Mouse (Mus musculus) Patski (cell line): Measurements from ENCODE around the gene Fth1. TPM values are rescaled to one million over a fixed set of nuclear protein-coding genes. Genes with fewer than 3 reads are reported as not detected.
"Not testable (repeated sequence)": the region's sequence is repeated elsewhere in the genome, so short reads cannot be mapped to it uniquely, and the experiment has no call there.

Source experiments
- ATAC-seq: fragments of 100-300 bp; one replicate; pipeline ENCODE4 v1.8.0; 2021
- CTCF ChIA-PET: fragments of 350-600 bp; sonication (Branson Sonifier 250); formaldehyde crosslinking; loops from one replicate; lab custom pipeline; 2022; ENCODE audit warnings: inconsistent platforms; lab: Charles Lee
- POLR2A ChIA-PET: fragments of 350-600 bp; sonication (Branson Sonifier 250); formaldehyde crosslinking; loops from one replicate; lab custom pipeline; 2022; ENCODE audit warnings: antibody characterized with exemption, inconsistent platforms; lab: Charles Lee
- DNase-seq: peaks from one replicate; pipeline ENCODE4 v3.0.0-alpha.2; 2011; ENCODE audit warnings: low read depth, low spot score
- H3K27me3 ChIP-seq: fragments of 371-371 bp; one replicate; pipeline ENCODE4 v1.5.1; 2021
- CTCF ChIP-seq: fragments of 100-300 bp; IDR thresholded peaks from one replicate; pipeline ENCODE4 v1.5.1; 2021
- in situ Hi-C: fragments of 300-500 bp; cut with MboI; formaldehyde crosslinking; loops from 3 replicates; pipeline ENCODE4 v1.11.1; 2018; ENCODE audit warnings: low pct_unique_long_range_greater_than_20kb, mixed read lengths
- polyA plus RNA-seq: library from polyadenylated mRNA; unstranded; gene quantifications from one replicate; pipeline ENCODE4 v1.2.3, GENCODE M21; 2021

The Fth1 gene
- polyA plus RNA-seq, 1 experiment from 2014 or later: 2,141 TPM

DNA sequence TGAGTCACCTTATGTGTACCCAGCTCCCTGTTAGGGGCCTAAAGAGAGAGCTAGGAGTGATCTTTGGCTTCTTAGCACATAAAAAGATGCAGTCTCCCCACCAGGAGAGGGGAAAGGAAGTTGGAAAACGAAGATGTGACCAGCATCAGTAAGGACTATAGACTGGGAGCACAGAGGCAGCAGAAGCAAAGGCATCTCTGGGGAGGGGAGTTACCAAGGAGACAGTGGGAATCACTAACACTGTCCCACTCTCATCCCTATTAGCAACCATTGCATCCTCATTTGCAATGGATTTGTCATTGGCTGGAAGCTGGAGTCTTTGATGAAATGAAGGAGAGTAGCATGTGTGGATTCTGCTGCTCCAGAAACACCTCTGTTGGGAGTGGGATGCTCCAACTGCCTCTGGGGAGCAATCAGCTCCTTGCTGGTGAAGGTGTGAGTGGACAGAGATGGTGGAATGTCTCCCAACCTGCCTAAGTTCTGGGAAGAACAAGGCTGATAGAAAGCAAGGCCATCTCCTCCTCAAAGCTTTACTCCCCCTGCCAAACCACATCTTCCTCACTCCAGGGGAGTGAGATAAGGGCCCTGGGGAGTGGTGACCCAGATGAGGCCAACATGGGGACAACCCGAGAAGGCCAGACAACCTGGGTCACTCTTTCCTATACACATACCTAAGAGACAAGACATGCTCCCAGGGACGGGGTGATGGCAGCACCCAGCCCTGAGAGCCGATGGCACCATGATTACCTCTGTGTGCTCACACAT, 23.6 kb upstream of the Fth1 start:
- POLR2A ChIA-PET: no interaction called here
- CTCF ChIA-PET: interaction anchor here (1.0 to 1.6 kb wide), 5 partner anchors 12 to 35 kb away, joined by 3 to 5 read pairs (median 3); no protein-coding TSS in a partner anchor
- H3K27me3 ChIP-seq: no peaks in the 10 kb centered on the region
- ATAC-seq (no peak), DNase-seq (no peak)
- in situ Hi-C loops: no loop called here
- no peak for TF ChIP-seq CTCF

DNA sequence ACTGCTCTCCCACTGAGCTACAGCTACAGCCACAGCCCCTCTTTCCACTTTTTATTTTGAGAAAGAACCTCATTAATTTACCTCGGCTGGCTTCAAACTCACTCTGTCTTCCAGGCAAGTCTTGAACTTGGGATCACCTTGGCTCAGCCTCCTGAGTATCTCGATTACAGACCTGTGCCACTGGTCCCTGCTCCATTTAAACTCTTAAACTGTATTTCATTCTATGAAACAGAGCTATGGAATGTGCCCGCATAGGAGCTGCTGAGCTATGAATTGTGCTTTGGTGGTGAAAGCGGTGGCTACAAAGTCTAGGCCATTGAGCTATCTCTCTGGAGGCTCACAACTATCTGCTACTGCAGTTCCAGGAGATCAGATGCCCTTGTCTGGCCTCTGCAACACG, 22.4 kb upstream of the Fth1 start:
- DNase-seq: no peak
- H3K27me3 ChIP-seq: peaks cover 3% of the 10 kb centered on the region
- in situ Hi-C loops: no loop called here
- POLR2A ChIA-PET: no interaction called here
- ATAC-seq: no peak
- CTCF ChIA-PET: interaction anchor here (0.9 to 1.6 kb wide), 4 partner anchors 9 to 19 kb away, joined by 3 to 5 read pairs (median 4); no protein-coding TSS in a partner anchor
- no peak for TF ChIP-seq CTCF

DNA sequence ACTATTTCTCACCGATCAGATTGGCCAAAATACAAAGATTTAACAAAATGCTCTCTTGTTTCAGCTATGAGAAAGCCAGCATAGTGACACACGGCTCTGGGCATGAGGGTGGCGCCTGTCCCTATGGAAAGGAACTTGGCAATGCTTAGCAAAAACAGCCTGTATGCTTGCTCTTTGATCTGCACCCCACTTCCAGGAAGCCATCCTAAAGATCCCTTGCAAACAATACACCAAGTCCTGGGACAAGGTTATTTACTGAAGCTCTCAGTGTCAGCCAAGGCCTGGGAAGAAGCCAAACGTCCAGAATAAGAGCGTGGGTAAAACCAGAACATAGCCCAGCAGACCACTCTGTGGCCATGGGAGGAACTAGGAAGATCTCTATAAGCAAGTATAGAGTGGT, 19.6 kb upstream of the Fth1 start:
- in situ Hi-C loops: no loop called here
- no peak for TF ChIP-seq CTCF
- H3K27me3 ChIP-seq: peaks cover 3% of the 10 kb centered on the region
- CTCF ChIA-PET: no interaction called here
- DNase-seq: no peak
- POLR2A ChIA-PET: no interaction called here
- ATAC-seq: no peak

DNA sequence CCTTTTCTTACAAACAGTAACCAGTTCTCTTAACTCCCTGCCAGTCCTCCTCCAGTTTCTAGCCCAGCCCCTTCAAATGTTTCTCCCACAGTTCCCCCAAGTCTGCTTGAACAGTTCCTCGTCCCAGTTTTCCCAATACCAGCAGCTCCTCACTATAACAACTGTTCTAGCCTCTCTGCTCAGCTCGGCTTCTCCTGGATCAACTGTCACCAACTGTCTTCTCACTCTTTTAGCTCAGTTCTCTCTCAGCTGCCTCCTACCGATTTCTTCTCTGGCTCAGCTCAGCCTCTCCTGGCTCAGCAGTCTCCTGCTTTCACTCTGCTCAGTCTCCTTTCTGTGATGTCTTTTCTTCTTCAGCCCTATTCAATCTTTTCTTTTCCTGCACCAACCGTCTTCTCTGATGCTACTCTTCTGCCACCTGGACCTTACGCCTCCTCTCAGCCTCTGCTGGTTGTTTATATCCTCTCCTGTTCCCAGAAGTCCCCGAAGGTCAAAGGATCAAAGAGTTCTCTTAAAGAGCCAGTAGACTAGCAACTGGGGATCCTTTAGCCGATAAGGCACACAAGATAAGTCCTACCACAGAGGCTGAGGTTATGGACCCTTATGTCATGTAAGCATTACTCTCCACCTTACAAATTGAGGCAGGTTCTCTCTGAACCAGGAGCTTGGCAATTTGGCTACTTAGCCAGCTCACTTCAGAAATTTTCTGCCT, 16.0 kb upstream of the Fth1 start:
- in situ Hi-C loops: no loop called here
- H3K27me3 ChIP-seq: peaks cover 3% of the 10 kb centered on the region
- POLR2A ChIA-PET: no interaction called here
- DNase-seq (no peak), ATAC-seq (no peak)
- no peak for TF ChIP-seq CTCF
- CTCF ChIA-PET: interaction anchor here (1.7 to 2.2 kb wide), 2 partner anchors 13 to 27 kb away, joined by 5 to 6 read pairs; no protein-coding TSS in a partner anchor

DNA sequence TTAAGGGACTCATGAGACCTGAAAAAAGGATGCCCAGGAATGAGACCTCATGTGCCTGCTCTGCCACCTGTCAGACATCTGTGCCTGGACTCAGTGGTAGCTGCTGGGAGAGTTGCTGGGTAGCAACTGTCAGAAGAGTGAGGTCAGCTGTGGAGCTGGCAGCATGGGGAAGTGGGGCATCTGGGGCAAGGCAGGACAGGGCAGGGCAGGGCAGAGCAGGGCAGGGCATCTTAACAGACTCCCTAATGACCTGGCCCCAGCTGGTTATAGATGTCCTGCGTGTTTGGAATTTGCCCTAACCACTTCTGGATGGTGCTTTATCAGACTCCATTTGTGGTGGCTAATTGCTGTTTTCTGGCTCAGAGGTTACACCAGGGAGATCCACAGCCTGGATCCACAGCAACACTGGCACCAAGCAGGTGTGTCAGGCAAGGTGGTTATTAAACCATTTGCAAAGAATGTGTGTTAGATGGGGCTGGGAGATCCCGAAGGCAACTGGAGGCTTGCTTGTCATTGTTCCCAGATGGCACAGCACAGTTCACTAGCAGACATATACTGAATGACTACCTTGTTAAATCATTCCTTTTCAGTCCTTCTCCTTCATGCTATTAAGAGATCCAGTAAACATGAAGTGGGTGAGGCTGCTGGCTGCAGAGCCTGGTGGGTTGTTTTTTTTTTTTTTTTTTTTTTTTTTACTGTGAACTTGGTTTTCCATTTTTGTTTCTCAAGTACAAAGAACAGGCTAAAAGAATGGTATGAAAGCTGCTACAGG, 14.1 kb upstream of the Fth1 start:
- H3K27me3 ChIP-seq: peaks cover 3% of the 10 kb centered on the region
- ChIA-PET POLR2A (no interaction called here), CTCF (interaction anchor here (1.7 kb wide), 1 partner anchor 25 kb away, joined by 5 read pairs; no protein-coding TSS in a partner anchor)
- in situ Hi-C loops: no loop called here
- DNase-seq: no peak
- ATAC-seq: peak; percentile 54
- TF ChIP-seq CTCF: no peak

DNA sequence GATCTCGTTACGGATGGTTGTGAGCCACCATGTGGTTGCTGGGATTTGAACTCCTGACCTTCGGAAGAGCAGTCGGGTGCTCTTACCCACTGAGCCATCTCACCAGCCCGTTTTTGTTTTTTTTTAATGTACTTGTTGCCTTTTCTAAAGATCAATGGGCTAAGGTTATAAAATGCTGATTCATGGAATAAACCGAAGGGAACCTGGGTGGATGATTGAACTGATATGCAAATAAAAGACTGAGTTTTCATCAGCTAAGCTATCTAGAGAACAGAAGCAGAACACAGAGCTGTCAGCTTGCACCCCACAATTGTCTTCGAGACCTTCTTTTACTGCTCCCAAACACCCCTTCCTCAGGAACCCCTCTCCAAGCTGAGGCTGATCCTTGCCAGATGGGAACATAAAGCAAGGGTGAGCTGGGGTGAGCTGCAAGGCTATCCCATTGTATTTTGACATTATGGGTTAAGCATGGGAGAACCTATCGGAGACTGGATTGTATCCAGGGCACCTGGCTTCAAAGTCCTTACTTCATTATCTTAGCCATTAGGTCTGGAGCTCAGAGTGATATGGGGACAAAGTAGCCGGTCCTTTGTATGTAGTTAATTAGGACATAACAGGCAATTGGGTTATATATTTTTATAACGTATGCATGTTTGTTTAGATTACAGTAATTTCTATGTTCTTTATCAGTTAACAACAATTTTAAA, 12.2 kb upstream of the Fth1 start:
- ChIA-PET POLR2A (interaction anchor here (0.9 kb wide), 1 partner anchor 10 kb away, joined by 3 read pairs; no protein-coding TSS in a partner anchor), CTCF (interaction anchor here (0.9 to 1.0 kb wide), 3 partner anchors 9 to 14 kb away, joined by 3 to 4 read pairs (median 4); no protein-coding TSS in a partner anchor)
- H3K27me3 ChIP-seq: no peaks in the 10 kb centered on the region
- TF ChIP-seq CTCF: no peak
- DNase-seq (no peak), ATAC-seq (no peak)
- in situ Hi-C loops: no loop called here

DNA sequence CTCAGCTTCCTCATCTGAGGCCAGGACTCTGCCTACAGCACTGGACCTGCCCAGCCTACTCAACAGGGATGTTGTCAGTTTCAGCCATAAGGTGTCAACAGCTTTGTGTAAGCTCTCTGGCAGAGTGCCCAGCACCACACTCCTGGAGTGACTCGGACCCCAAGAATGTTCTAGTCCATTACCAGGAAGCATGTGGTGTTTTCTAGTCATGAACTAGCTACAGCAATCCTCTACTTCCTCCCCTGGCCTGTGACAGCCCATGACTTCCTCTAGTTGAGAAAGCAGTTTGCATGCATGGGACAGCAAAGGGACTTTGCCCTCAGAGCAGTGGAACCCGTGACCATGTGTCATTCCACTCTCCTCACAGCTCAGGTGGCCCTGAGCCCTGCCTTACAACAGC, 5.5 kb upstream of the Fth1 start:
- DNase-seq, CTCF ChIA-PET, POLR2A ChIA-PET, in situ Hi-C loops, H3K27me3 ChIP-seq: not testable (repeated sequence)
- peak; percentile 75 for ATAC-seq

DNA sequence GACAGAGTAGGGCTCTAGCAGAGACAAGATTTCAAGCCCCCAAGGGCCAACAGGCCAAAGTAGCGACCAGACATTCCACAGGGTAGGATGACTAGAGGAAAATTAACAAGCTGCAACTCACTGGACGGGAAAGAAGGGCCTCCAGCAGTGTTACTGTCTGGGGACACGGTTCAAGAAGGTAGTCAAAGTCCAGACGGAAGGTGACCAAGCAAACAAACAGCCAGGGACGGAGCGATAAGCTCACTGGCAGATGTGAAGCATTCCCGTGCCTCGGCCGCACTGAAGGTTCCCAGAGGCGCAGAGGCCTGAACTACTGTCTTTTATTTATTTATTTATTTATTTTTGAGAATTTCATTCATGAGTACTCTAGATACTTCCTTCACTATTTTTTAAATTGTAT, 3.3 kb upstream of the Fth1 start:
- in situ Hi-C loops: no loop called here
- no peak for DNase-seq
- no peak for ATAC-seq
- TF ChIP-seq CTCF: no peak
- no peaks in the 10 kb centered on the region for H3K27me3 ChIP-seq
- POLR2A ChIA-PET: no interaction called here
- CTCF ChIA-PET: interaction anchor here (0.9 to 1.9 kb wide), 6 partner anchors 8 to 56 kb away, joined by 3 to 9 read pairs (median 4); no protein-coding TSS in a partner anchor

DNA sequence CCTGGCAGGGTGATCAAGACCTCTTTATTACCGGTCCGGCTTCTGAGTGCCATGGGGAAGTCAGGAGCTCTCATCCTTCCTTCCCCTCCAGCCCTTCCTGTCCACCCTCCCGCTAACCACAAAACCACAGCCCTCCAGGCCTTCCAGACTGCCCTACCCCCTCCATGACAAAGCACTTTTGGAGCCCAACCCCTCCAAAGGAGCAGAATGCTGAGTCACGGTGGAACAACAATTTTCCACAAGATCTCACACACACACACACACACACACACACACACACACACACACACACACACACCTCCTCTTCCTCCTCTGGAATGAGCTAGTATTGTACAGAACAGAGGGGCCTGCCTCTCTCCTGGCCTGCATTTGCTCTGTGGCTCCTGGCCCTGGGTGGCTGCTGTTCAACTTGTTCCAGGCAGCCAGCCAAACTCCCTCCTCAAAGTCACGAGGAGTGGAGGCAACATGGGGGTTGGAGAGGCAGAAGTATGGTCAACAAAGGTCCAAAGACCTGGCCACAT, 1.9 kb upstream of the Fth1 start:
- in situ Hi-C loops: no loop called here
- peak; percentile 78 for DNase-seq
- POLR2A ChIA-PET: interaction anchor here (0.6 to 1.3 kb wide), 2 partner anchors 10 to 121 kb away, joined by 3 to 5 read pairs; no protein-coding TSS in a partner anchor
- H3K27me3 ChIP-seq: no peaks in the 10 kb centered on the region
- CTCF ChIA-PET: interaction anchor here (0.7 to 2.1 kb wide), 10 partner anchors 9 to 66 kb away, joined by 3 to 9 read pairs (median 4); no protein-coding TSS in a partner anchor
- no peak for TF ChIP-seq CTCF
- ATAC-seq: peak; percentile 13
